In the genomic region with DNA sequence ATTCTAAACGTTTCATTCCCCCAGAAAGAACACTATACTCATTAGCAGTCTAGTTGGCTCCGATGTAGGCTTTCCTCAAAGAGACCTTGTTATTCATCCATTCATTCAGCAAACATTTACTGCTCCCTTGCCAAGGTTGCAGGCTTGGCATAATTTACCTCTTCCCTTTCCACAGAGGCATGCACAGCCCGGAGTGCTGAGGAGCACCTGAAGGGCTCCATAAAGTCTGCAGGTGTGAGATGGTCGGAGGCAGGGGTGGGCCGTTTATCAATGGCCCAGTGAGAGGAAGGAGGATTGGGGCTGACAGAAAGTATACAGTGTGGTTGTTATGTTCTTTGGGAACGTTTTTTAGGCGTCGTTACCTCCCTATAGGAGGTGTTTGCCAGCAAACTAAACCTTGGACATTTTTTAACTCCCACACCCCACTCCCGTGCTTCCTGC, we compare ENCODE assay signal across 12 mouse cellular contexts. TPM values are rescaled to one million over a fixed set of nuclear protein-coding genes. Genes with fewer than 3 reads are reported as not detected.
A peak's percentile ranks its signal among the peaks of the same experiment; 100 is the strongest.
DNase-seq lines count a peak whose midpoint lies in the region; ATAC-seq lines count a peak whose summit lies in the region.
"Had no signal": no experiment of that assay in that cellular context is flagged by ENCODE, and none has a peak within 500 bp of the region (broad histone marks: within the 10 kb centered on the region; RNA-seq: fewer than 3 reads in every experiment).

No protein-coding gene starts in this region.

- no peaks in the 10 kb centered on the region for H3K9me3 ChIP-seq in intestine, embryonic 15.5 days
- no peaks in the 10 kb centered on the region for H3K9me3 ChIP-seq in intestine, embryonic 16.5 days (ENCODE audit: control insufficient read depth, low read length)
- no peaks in the 10 kb centered on the region for H3K9me3 ChIP-seq in embryonic facial prominence, embryonic 13.5 days
- H3K9me3 ChIP-seq in hindbrain, embryonic 13.5 days, result no peaks in the 10 kb centered on the region
- H3K9me3 ChIP-seq in limb, embryonic 12.5 days, result no peaks in the 10 kb centered on the region
- H3K9me3 ChIP-seq: heart, embryonic 13.5 days had no signal

- DNase-seq in right cerebral cortex, adult 2 months (ENCODE audit: low spot score in 2 of 2), result no peak
- DNase-seq: right cerebral cortex, postnatal 14 days had no signal

- no peaks in the 10 kb centered on the region; the same call in 1 of the 2 replicates for H3K4me1 ChIP-seq in intestine, embryonic 15.5 days (replicated peaks)
- H3K4me1 ChIP-seq in intestine, embryonic 16.5 days (ENCODE audit: control insufficient read depth, insufficient read depth, low read length), result peaks cover 14% of the 10 kb centered on the region
- peaks cover 52% of the 10 kb centered on the region for H3K4me1 ChIP-seq in embryonic facial prominence, embryonic 13.5 days
- peaks cover 22% of the 10 kb centered on the region for H3K4me1 ChIP-seq in hindbrain, embryonic 13.5 days (replicated peaks)
- peaks cover 69% of the 10 kb centered on the region for H3K4me1 ChIP-seq in limb, embryonic 12.5 days (replicated peaks)
- H3K4me1 ChIP-seq: heart, embryonic 13.5 days had no signal

- H3K36me3 ChIP-seq in intestine, embryonic 15.5 days, result no peaks in the 10 kb centered on the region
- no peaks in the 10 kb centered on the region for H3K36me3 ChIP-seq in intestine, embryonic 16.5 days (ENCODE audit: control insufficient read depth, insufficient read depth, low read length)
- no peaks in the 10 kb centered on the region for H3K36me3 ChIP-seq in embryonic facial prominence, embryonic 13.5 days
- H3K36me3 ChIP-seq in hindbrain, embryonic 13.5 days, result no peaks in the 10 kb centered on the region
- no peaks in the 10 kb centered on the region for H3K36me3 ChIP-seq in limb, embryonic 12.5 days
- H3K36me3 ChIP-seq: heart, embryonic 13.5 days had no signal

- H3K9ac ChIP-seq in intestine, embryonic 15.5 days, result no peak overlapping the region
- H3K9ac ChIP-seq in intestine, embryonic 16.5 days (ENCODE audit: low read depth, low read length), result no peak overlapping the region
- H3K9ac ChIP-seq in embryonic facial prominence, embryonic 13.5 days, result no peak overlapping the region
- H3K9ac ChIP-seq in hindbrain, embryonic 13.5 days, result no peak overlapping the region
- no peak overlapping the region for H3K9ac ChIP-seq in limb, embryonic 12.5 days (replicated peaks)
- H3K9ac ChIP-seq: heart, embryonic 13.5 days had no signal

- ATAC-seq in intestine, embryonic 15.5 days, result peak; percentile 33; the same call in 1 of the 2 replicates
- ATAC-seq in intestine, embryonic 16.5 days, result no peak
- no peak for ATAC-seq in embryonic facial prominence, embryonic 13.5 days (ENCODE audit: insufficient number of reproducible peaks, insufficient read depth, low FRiP score, low TSS enrichment, low read depth)
- peak; percentile 30 for ATAC-seq in hindbrain, embryonic 13.5 days (ENCODE audit: low FRiP score)
- peak; percentile 71 for ATAC-seq in limb, embryonic 12.5 days (ENCODE audit: insufficient number of reproducible peaks, insufficient read depth, low FRiP score, low TSS enrichment, low read depth)
- no peak for ATAC-seq in megakaryocyte-erythroid progenitor cell, adult 5-6 weeks (replicated peaks; ENCODE audit: low FRiP score, low TSS enrichment, poor library complexity, severe bottlenecking)
- ATAC-seq in CD4-positive, CD25-positive, alpha-beta regulatory T cell, adult 4 months, result no peak
- ATAC-seq: lung, postnatal 0 days had no signal

- 39% methylated on average over 9 of the region's 9 CpGs for WGBS in intestine, embryonic 15.5 days
- 36% methylated on average over 9 of the region's 9 CpGs for WGBS in intestine, embryonic 16.5 days
- WGBS in embryonic facial prominence, embryonic 13.5 days, result 68% methylated on average over 9 of the region's 9 CpGs
- WGBS in hindbrain, embryonic 13.5 days, result 56% methylated on average over 9 of the region's 9 CpGs
- WGBS in limb, embryonic 12.5 days, result 13% methylated on average over 9 of the region's 9 CpGs

- no peaks in the 10 kb centered on the region for H3K27me3 ChIP-seq in intestine, embryonic 15.5 days (replicated peaks)
- no peaks in the 10 kb centered on the region for H3K27me3 ChIP-seq in intestine, embryonic 16.5 days (replicated peaks; ENCODE audit: control insufficient read depth, insufficient read depth, low read length)
- H3K27me3 ChIP-seq in embryonic facial prominence, embryonic 13.5 days, result no peaks in the 10 kb centered on the region
- no peaks in the 10 kb centered on the region for H3K27me3 ChIP-seq in hindbrain, embryonic 13.5 days
- no peaks in the 10 kb centered on the region for H3K27me3 ChIP-seq in limb, embryonic 12.5 days
- H3K27me3 ChIP-seq: heart, embryonic 13.5 days had no signal

- H3K27ac ChIP-seq in intestine, embryonic 15.5 days, result no peak overlapping the region
- H3K27ac ChIP-seq in intestine, embryonic 16.5 days (ENCODE audit: low read length), result no peak overlapping the region
- peak overlapping the region; percentile 76 for H3K27ac ChIP-seq in embryonic facial prominence, embryonic 13.5 days
- peak overlapping the region; percentile 48 for H3K27ac ChIP-seq in hindbrain, embryonic 13.5 days
- H3K27ac ChIP-seq in limb, embryonic 12.5 days, result peak overlapping the region; percentile 95
- H3K27ac ChIP-seq: heart, embryonic 13.5 days had no signal

- H3K4me2 ChIP-seq in intestine, embryonic 15.5 days (replicated peaks), result no peak overlapping the region
- H3K4me2 ChIP-seq in intestine, embryonic 16.5 days (ENCODE audit: low read depth, low read length), result no peak overlapping the region
- H3K4me2 ChIP-seq in embryonic facial prominence, embryonic 13.5 days, result no peak overlapping the region
- H3K4me2 ChIP-seq in hindbrain, embryonic 13.5 days, result no peak overlapping the region
- peak overlapping the region; percentile 29 for H3K4me2 ChIP-seq in limb, embryonic 12.5 days
- H3K4me2 ChIP-seq: heart, embryonic 13.5 days had no signal

- no peak overlapping the region for H3K4me3 ChIP-seq in intestine, embryonic 15.5 days (replicated peaks)
- H3K4me3 ChIP-seq in intestine, embryonic 16.5 days (ENCODE audit: low read length), result no peak overlapping the region
- no peak overlapping the region for H3K4me3 ChIP-seq in embryonic facial prominence, embryonic 13.5 days
- no peak overlapping the region for H3K4me3 ChIP-seq in hindbrain, embryonic 13.5 days
- H3K4me3 ChIP-seq in limb, embryonic 12.5 days (replicated peaks), result no peak overlapping the region
- H3K4me3 ChIP-seq: heart, embryonic 13.5 days; myocyte had no signal

RNA-seq across cellular contexts. Expression of a gene that starts 58.6 kb away (rescaled TPM):
- polyA plus RNA-seq in intestine, embryonic 15.5 days (2015; fragmentation: Nextera tagmentation; extraction: Ambion mirVana), result 7.6 and 8.2 TPM in 2 replicates
- polyA plus RNA-seq in intestine, embryonic 16.5 days (2015; fragmentation: Nextera tagmentation; extraction: Ambion mirVana), result 5.7 and 6.7 TPM in 2 replicates
- polyA plus RNA-seq in embryonic facial prominence, embryonic 13.5 days (2015; fragmentation: Nextera tagmentation; extraction: Ambion mirVana), result 9.9 and 10.0 TPM in 2 replicates
- polyA plus RNA-seq in hindbrain, embryonic 13.5 days (2015; fragmentation: Nextera tagmentation; extraction: Ambion mirVana), result 4.9 and 5.0 TPM in 2 replicates
- 11.7 and 12.8 TPM in 2 replicates for polyA plus RNA-seq in limb, embryonic 12.5 days (2016; fragmentation: Nextera tagmentation; extraction: Ambion mirVana)
- total RNA-seq in megakaryocyte-erythroid progenitor cell, adult 5-6 weeks (2014; fragmentation: Nextera tagmentation), result 13.4 and 16.9 TPM in 2 replicates
- total RNA-seq in megakaryocyte-erythroid progenitor cell, adult 5-6 weeks (2017), result 19.5 and 22.0 TPM in 2 replicates
- polyA plus RNA-seq in CD4-positive, CD25-positive, alpha-beta regulatory T cell, adult 4 months (2017; shearing (Covaris generic)), result 10 to 100 TPM in 1 of 2 experiments, 1 to 10 TPM in 1; 7.5 to 10.1 TPM

Comparison
In these comparisons a context has a peak if more than half of its experiments do, and no peak if none do; other contexts are left out.
1. ATAC-seq: peak in intestine, embryonic 15.5 days (single experiment), hindbrain, embryonic 13.5 days (single experiment) and limb, embryonic 12.5 days (single experiment); none in intestine, embryonic 16.5 days (single experiment), embryonic facial prominence, embryonic 13.5 days (single experiment), megakaryocyte-erythroid progenitor cell, adult 5-6 weeks (single experiment) and CD4-positive, CD25-positive, alpha-beta regulatory T cell, adult 4 months (single experiment).
2. H3K27ac ChIP-seq: peak in embryonic facial prominence, embryonic 13.5 days (single experiment), hindbrain, embryonic 13.5 days (single experiment) and limb, embryonic 12.5 days (single experiment); none in intestine, embryonic 15.5 days (single experiment) and intestine, embryonic 16.5 days (single experiment).